ENCODE assay signal across 8 mouse cellular contexts in genomic region chr5:145139571-145140519, GRCm38 (mm10). TPM values are rescaled to one million over a fixed set of nuclear protein-coding genes. Genes with fewer than 3 reads are reported as not detected.
DNase-seq lines count a peak whose midpoint lies in the region; ATAC-seq and TF ChIP-seq lines count a peak whose summit lies in the region.

Gene Pdap1, minus strand, starts transcription at chr5:145140238.
Gene Bud31, plus strand, starts transcription at chr5:145140362.

- intact Hi-C loops in gastrocnemius, adult 2 months (cut with DNase I): loop anchor here (1.0 to 2.0 kb wide), 2 partner anchors 27 to 91 kb away; partner anchors contain the start of genes Cpsf4, Ptcd1 and Zfp655
- intact Hi-C loops in left cerebral cortex, adult 2 months (cut with DNase I): loop anchor here (2.0 kb wide), 1 partner anchor 27 kb away; the partner anchor contains the start of genes Cpsf4 and Ptcd1

- peak within 1 kb of the TSS; percentile 97 for H3K4me2 ChIP-seq in hindbrain, postnatal 0 days (ENCODE audit: low read depth, low read length)

- H3K9me3 ChIP-seq in hindbrain, postnatal 0 days (ENCODE audit: low read length): no peaks in the 10 kb centered on the region

- DNase-seq in WW6 (ENCODE audit: low read depth, low spot score): peak; percentile 71
- DNase-seq in cerebellum, postnatal 4 days (ENCODE audit: low spot score in 2 of 2): peak; percentile 87 to 94
- DNase-seq in gastrocnemius, adult 2 months: peak; percentile 96
- DNase-seq in hindbrain, postnatal 0 days (ENCODE audit: low spot score): peak; percentile 97
- peak; percentile 94 to 95 for DNase-seq in left cerebral cortex, adult 2 months (ENCODE audit: extremely low spot score in 1 of 2, low spot score in 2 of 2)
- peak; percentile 96 for DNase-seq in right cerebral cortex, adult 2 months (ENCODE audit: low spot score in 2 of 2)
- DNase-seq in urinary bladder, postnatal 14 days (ENCODE audit: low spot score): peak; percentile 95

- under 1% methylated on average over 82 of the region's 84 CpGs for WGBS in hindbrain, postnatal 0 days

- peak within 1 kb of the TSS; percentile 86 for H3K9ac ChIP-seq in hindbrain, postnatal 0 days (replicated peaks; ENCODE audit: low read length)

- peak within 1 kb of the TSS; percentile 83 for H3K4me3 ChIP-seq in gastrocnemius, adult 2 months
- peak within 1 kb of the TSS; percentile 99 for H3K4me3 ChIP-seq in hindbrain, postnatal 0 days (ENCODE audit: low read length)
- H3K4me3 ChIP-seq in left cerebral cortex, adult 2 months: peak within 1 kb of the TSS; percentile 78

- no peak for TF ChIP-seq CTCF in gastrocnemius, adult 2 months (IDR thresholded peaks at IDR 0.05)
- peak; percentile 32 for TF ChIP-seq CTCF in hindbrain, postnatal 0 days (IDR thresholded peaks at IDR 0.05; ENCODE audit: low read depth)
- TF ChIP-seq CTCF in left cerebral cortex, adult 2 months (IDR thresholded peaks at IDR 0.05): no peak; the same call in none of the 2 replicates

- peak within 1 kb of the TSS; percentile 97 for H3K27ac ChIP-seq in gastrocnemius, adult 2 months
- H3K27ac ChIP-seq in hindbrain, postnatal 0 days: peak within 1 kb of the TSS; percentile 95
- H3K27ac ChIP-seq in left cerebral cortex, adult 2 months: peak within 1 kb of the TSS; percentile 100

- no peaks in the 10 kb centered on the region for H3K27me3 ChIP-seq in hindbrain, postnatal 0 days (ENCODE audit: insufficient read depth, low read length)

- H3K36me3 ChIP-seq in hindbrain, postnatal 0 days (ENCODE audit: insufficient read depth, low read length): peaks cover 26% of the 10 kb centered on the region

- peaks cover 18% of the 10 kb centered on the region for H3K4me1 ChIP-seq in hindbrain, postnatal 0 days (ENCODE audit: insufficient read depth, low read length)

- peak; percentile 95 for ATAC-seq in hindbrain, postnatal 0 days
- peak; percentile 93 for ATAC-seq in megakaryocyte, adult 5-6 weeks (ENCODE audit: poor library complexity, severe bottlenecking)

RNA-seq across cellular contexts. Expression of gene Pdap1, which starts in this region (rescaled TPM):
- total RNA-seq in gastrocnemius, adult 2 months (2021): 10 to 100 TPM; 47.9 to 56.9 TPM
- total RNA-seq in hindbrain, postnatal 0 days (2014; rRNA removed): 22.6 and 26.0 TPM in 2 replicates
- 124 and 137 TPM in 2 replicates for polyA plus RNA-seq in hindbrain, postnatal 0 days (2015; fragmentation: Nextera tagmentation; extraction: Ambion mirVana)
- 10 to 100 TPM; 92.5 to 96.0 TPM for total RNA-seq in left cerebral cortex, adult 2 months (2021)
- total RNA-seq in megakaryocyte, adult 5-6 weeks (2015): 24.8 and 26.1 TPM in 2 replicates
- total RNA-seq in megakaryocyte, adult 5-6 weeks (2017): 140 and 144 TPM in 2 replicates

RNA-seq across cellular contexts. Expression of gene Bud31, which starts in this region (rescaled TPM):
- 10 to 100 TPM; 49.1 to 57.4 TPM for total RNA-seq in gastrocnemius, adult 2 months (2021)
- total RNA-seq in hindbrain, postnatal 0 days (2014; rRNA removed): 62.5 and 63.1 TPM in 2 replicates
- 161 and 165 TPM in 2 replicates for polyA plus RNA-seq in hindbrain, postnatal 0 days (2015; fragmentation: Nextera tagmentation; extraction: Ambion mirVana)
- 10 to 100 TPM; 69.4 to 69.6 TPM for total RNA-seq in left cerebral cortex, adult 2 months (2021)
- 179 and 181 TPM in 2 replicates for total RNA-seq in megakaryocyte, adult 5-6 weeks (2015)
- 217 and 234 TPM in 2 replicates for total RNA-seq in megakaryocyte, adult 5-6 weeks (2017)

Comparison
In these comparisons a context has a peak if more than half of its experiments do, and no peak if none do; other contexts are left out.
1. Peak in every context shown above with its lines: DNase-seq, ATAC-seq, H3K4me3 ChIP-seq and H3K27ac ChIP-seq.